Mouse (Mus musculus): ENCODE results near the gene Bspry. TPM values are rescaled to one million over a fixed set of nuclear protein-coding genes. Genes with fewer than 3 reads are reported as not detected.
A peak's percentile ranks its signal among the peaks of the same experiment; 100 is the strongest.

Bspry gene
- polyA plus RNA-seq, 1 experiment = not detected

DNA sequence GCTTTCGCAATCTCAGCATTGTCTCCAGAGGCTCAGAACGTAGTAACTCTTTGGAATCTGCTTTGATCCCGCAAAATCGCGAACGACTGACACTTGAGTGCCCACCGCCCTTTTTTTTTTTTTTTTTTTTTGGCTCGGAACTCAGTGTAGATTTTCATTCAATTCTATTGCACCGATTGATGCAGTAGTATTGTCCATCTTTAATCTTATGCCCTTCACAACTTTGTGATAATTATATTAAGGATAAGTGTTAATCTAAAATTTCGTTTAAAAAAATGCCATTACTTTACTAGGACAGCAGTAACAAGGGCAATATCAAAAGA lies 45.6 kb downstream of the Bspry start:
- H3K4me3 ChIP-seq (replicated peaks) = peak overlapping the region; percentile 81
- H3K9me3 ChIP-seq (ENCODE audit: control insufficient read depth, low read length) = no peaks in the 10 kb centered on the region
- H3K36me3 ChIP-seq (ENCODE audit: control insufficient read depth) = peaks cover 34% of the 10 kb centered on the region
- TF ChIP-seq GATA1 (IDR thresholded peaks at IDR 0.05; ENCODE audit: low read length) (no peak), TAL1 (IDR thresholded peaks at IDR 0.05; ENCODE audit: low read length) (no peak)
- H3K4me1 ChIP-seq (ENCODE audit: control insufficient read depth) = peaks cover 54% of the 10 kb centered on the region
- no peaks in the 10 kb centered on the region for H3K27me3 ChIP-seq (ENCODE audit: control insufficient read depth)

DNA sequence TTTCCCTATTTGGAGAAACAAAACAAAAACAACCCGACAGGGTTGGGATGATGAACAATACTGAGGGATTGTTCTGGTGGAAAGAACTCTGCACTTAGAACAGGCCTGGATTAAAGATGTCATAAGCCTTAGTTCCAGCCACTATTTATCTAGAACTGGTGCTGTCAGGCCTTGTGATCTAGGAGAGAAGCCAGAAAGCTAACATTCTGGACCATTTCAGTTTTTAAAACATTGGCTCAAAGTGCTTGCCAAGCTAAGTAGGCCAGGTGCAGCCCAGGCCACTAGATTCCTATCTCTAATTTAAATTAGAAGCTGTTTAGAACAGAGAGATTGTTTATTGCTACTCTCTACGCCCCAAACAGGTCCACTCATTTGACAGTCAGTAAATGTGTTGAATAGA lies 46.4 kb downstream of the Bspry start:
- Histone ChIP-seq H3K4me1 (ENCODE audit: control insufficient read depth) (peaks cover 50% of the 10 kb centered on the region), H3K36me3 (ENCODE audit: control insufficient read depth) (peaks cover 32% of the 10 kb centered on the region), H3K4me3 (replicated peaks) (no peak overlapping the region), H3K27me3 (ENCODE audit: control insufficient read depth) (peaks cover 3% of the 10 kb centered on the region; the same call in 1 of the 2 replicates), H3K9me3 (ENCODE audit: control insufficient read depth, low read length) (no peaks in the 10 kb centered on the region)
- TF ChIP-seq GATA1 (IDR thresholded peaks at IDR 0.05; ENCODE audit: low read length) (no peak), TAL1 (IDR thresholded peaks at IDR 0.05; ENCODE audit: low read length) (no peak)

DNA sequence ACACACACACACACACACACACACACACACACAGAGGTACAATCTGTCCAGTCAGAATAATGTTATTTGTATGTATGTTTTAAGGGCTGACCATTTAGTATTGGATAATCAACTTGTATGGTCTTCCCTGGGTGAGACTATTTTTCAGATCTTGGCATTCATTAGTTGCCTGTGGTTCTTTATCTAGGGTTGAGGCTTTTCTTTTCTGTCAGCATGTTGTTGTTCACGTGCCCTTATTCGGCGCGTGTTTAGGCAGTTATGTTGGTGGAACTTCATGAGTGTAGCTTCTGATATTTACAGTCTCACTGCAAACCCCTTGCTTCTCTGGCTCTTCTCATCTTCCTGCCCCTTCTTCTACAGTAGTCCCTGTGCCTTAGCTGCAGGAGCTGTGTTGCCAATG lies 47.8 kb downstream of the Bspry start:
- no peaks in the 10 kb centered on the region for H3K9me3 ChIP-seq (ENCODE audit: control insufficient read depth, low read length)
- no peak overlapping the region for H3K4me3 ChIP-seq (replicated peaks)
- peaks cover 3% of the 10 kb centered on the region for H3K27me3 ChIP-seq (ENCODE audit: control insufficient read depth)
- peaks cover 37% of the 10 kb centered on the region for H3K4me1 ChIP-seq (ENCODE audit: control insufficient read depth)
- TF ChIP-seq GATA1 (IDR thresholded peaks at IDR 0.05; ENCODE audit: low read length) (no peak), TAL1 (IDR thresholded peaks at IDR 0.05; ENCODE audit: low read length) (no peak)
- H3K36me3 ChIP-seq (ENCODE audit: control insufficient read depth) = peaks cover 19% of the 10 kb centered on the region

DNA sequence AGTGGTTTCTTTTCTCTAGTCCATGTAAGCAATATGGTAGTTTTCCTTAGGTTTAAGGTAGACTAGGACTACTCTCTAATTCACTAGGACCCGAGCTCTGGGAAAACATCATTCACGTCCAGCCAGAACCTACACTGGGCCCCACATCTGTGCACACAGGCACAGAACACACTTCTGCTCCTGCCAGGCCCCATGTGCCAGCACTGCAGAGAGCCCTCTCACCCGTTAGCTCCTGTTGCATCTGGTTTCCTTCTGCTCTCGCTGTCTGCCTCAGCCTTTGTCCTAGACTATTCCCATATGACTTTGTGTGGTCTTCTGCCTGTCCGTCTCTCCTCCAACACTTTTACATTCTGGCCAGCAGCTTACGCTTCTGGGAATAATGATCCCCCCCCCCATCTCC lies 53.9 kb downstream of the Bspry start:
- H3K27me3 ChIP-seq (ENCODE audit: control insufficient read depth) = peaks cover 3% of the 10 kb centered on the region
- TF ChIP-seq GATA1 (IDR thresholded peaks at IDR 0.05; ENCODE audit: low read length) = no peak
- no peak for TF ChIP-seq TAL1 (IDR thresholded peaks at IDR 0.05; ENCODE audit: low read length)
- no peaks in the 10 kb centered on the region for H3K9me3 ChIP-seq (ENCODE audit: control insufficient read depth, low read length)
- no peaks in the 10 kb centered on the region for H3K36me3 ChIP-seq (ENCODE audit: control insufficient read depth)
- H3K4me1 ChIP-seq (ENCODE audit: control insufficient read depth) = peaks cover 7% of the 10 kb centered on the region
- no peak overlapping the region for H3K4me3 ChIP-seq (replicated peaks)

DNA sequence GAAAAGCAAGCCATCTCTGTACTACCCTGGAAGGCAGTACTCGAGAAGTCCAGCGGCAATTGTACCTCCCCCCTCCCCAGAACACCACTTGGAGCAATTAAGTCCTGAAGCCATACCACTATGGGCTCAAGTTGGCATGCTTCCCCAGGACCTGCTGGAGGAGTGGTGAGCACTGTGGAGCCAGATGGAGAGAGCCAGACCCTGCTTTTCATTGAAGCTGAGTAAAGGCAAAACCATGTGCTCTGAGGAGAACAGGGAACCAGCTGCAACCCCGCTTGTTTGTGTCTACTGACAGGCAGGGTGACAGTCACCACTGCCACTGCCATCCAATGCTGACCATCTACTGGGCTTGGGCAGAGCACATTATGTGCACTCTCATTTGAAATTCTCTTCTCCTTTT lies 61.9 kb downstream of the Bspry start:
- H3K36me3 ChIP-seq (ENCODE audit: control insufficient read depth) = no peaks in the 10 kb centered on the region
- TF ChIP-seq GATA1 (IDR thresholded peaks at IDR 0.05; ENCODE audit: low read length) = no peak
- no peak for TF ChIP-seq TAL1 (IDR thresholded peaks at IDR 0.05; ENCODE audit: low read length)
- no peaks in the 10 kb centered on the region for H3K27me3 ChIP-seq (ENCODE audit: control insufficient read depth)
- H3K9me3 ChIP-seq (ENCODE audit: control insufficient read depth, low read length) = no peaks in the 10 kb centered on the region
- H3K4me3 ChIP-seq (replicated peaks) = no peak overlapping the region
- H3K4me1 ChIP-seq (ENCODE audit: control insufficient read depth) = no peaks in the 10 kb centered on the region; the same call in none of the 2 replicates

DNA sequence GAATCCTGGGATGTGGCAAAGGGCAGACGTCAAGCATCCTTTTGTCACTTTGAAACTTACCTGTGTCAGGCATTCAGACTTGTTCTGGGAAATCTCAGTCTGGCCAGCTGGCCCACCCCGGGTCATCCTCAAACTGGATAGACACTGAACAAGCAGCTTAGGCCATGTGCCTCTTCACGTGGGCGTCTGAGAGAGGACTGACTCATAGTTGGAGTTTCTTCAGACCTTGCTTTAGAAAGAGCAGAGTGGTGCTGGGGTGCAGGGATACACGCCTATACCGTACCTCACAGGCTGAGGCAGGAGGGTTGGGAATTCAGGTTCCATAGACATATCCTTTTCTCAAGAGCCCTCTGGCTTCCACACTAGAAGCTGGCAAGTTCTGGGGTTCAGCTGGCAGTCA lies 63.9 kb downstream of the Bspry start:
- H3K9me3 ChIP-seq (ENCODE audit: control insufficient read depth, low read length) = no peaks in the 10 kb centered on the region
- H3K4me1 ChIP-seq (ENCODE audit: control insufficient read depth) = no peaks in the 10 kb centered on the region; the same call in 1 of the 2 replicates
- TF ChIP-seq TAL1 (IDR thresholded peaks at IDR 0.05; ENCODE audit: low read length) (no peak), GATA1 (IDR thresholded peaks at IDR 0.05; ENCODE audit: low read length) (no peak)
- no peaks in the 10 kb centered on the region for H3K36me3 ChIP-seq (ENCODE audit: control insufficient read depth)
- H3K27me3 ChIP-seq (ENCODE audit: control insufficient read depth) = no peaks in the 10 kb centered on the region
- H3K4me3 ChIP-seq (replicated peaks) = no peak overlapping the region

DNA sequence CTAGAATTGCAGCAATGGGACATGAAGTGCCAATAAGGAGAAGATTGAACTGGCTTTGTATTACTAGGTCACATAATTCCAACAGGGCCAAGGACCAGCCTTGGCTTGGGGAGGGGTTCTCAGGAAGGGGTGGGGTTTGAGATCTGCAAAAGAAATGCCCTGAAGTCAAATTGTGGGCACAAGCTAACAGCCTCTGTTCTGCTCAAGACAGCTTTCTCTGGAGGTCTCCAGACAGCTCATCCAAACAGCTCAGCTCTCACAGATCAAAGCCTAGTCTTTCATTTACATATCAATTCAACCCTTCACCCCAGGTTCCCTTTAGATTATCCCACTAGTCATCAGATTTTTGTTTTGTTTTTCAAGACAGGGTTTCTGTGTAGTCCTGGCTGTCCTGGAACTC lies 64.9 kb downstream of the Bspry start:
- Histone ChIP-seq H3K27me3 (ENCODE audit: control insufficient read depth) (no peaks in the 10 kb centered on the region; the same call in 1 of the 2 replicates), H3K9me3 (ENCODE audit: control insufficient read depth, low read length) (no peaks in the 10 kb centered on the region; the same call in none of the 2 replicates), H3K36me3 (ENCODE audit: control insufficient read depth) (no peaks in the 10 kb centered on the region), H3K4me1 (ENCODE audit: control insufficient read depth) (no peaks in the 10 kb centered on the region; the same call in 1 of the 2 replicates), H3K4me3 (replicated peaks) (no peak overlapping the region)
- TF ChIP-seq GATA1 (IDR thresholded peaks at IDR 0.05; ENCODE audit: low read length) (no peak), TAL1 (IDR thresholded peaks at IDR 0.05; ENCODE audit: low read length) (no peak)

Other genes with a start within 250 kb of the Bspry start
- gene Zfp37, start 249.0 kb upstream of the Bspry start, polyA plus RNA-seq (2012) = not detected in 2 replicates
- not detected in 2 replicates for gene Slc31a2, start 217.5 kb upstream of the Bspry start, polyA plus RNA-seq (2012)
- gene Fkbp15, start 119.5 kb upstream of the Bspry start, polyA plus RNA-seq (2012) = 1.4 TPM in 2 replicates
- gene Slc31a1, start 119.3 kb upstream of the Bspry start, polyA plus RNA-seq (2012) = 0.09 and 0.15 TPM in 2 replicates
- gene Cdc26, start 71.4 kb upstream of the Bspry start, polyA plus RNA-seq (2012) = 1.4 and 2.1 TPM in 2 replicates
- 0.17 TPM in 2 replicates for gene Prpf4, start 71.3 kb upstream of the Bspry start, polyA plus RNA-seq (2012)
- not detected in 2 replicates for gene Rnf183, start 44.8 kb upstream of the Bspry start, polyA plus RNA-seq (2012)
- not detected in 2 replicates for gene Wdr31, start 9.2 kb upstream of the Bspry start, polyA plus RNA-seq (2012)
- gene Hdhd3, start 23.4 kb downstream of the Bspry start, polyA plus RNA-seq (2012) = 0.29 and 0.59 TPM in 2 replicates
- 666 and 744 TPM in 2 replicates for gene Alad, start 39.9 kb downstream of the Bspry start, polyA plus RNA-seq (2012)
- gene Pole3, start 45.0 kb downstream of the Bspry start, polyA plus RNA-seq (2012) = 8.0 and 9.7 TPM in 2 replicates
- not detected in 2 replicates for gene 4933430I17Rik, start 45.3 kb downstream of the Bspry start, polyA plus RNA-seq (2012)
- gene Rgs3, start 79.8 kb downstream of the Bspry start, polyA plus RNA-seq (2012) = 0.02 and 0.13 TPM in 2 replicates

All from erythroblast, embryonic 14.5 days (primary cell).